14 mouse cellular contexts compared by ENCODE assay signal in genomic region chrX:7993068-7993735, GRCm38 (mm10). TPM values are rescaled to one million over a fixed set of nuclear protein-coding genes. Genes with fewer than 3 reads are reported as not detected.
A peak's percentile ranks its signal among the peaks of the same experiment; 100 is the strongest.
DNase-seq lines count a peak whose midpoint lies in the region; ATAC-seq and TF ChIP-seq lines count a peak whose summit lies in the region.
"Had no signal": no experiment of that assay in that cellular context is flagged by ENCODE, and none has a peak within 500 bp of the region (broad histone marks: within the 10 kb centered on the region; RNA-seq: fewer than 3 reads in every experiment).

No protein-coding gene starts in this region.

- ATAC-seq in lung, embryonic 14.5 days (ENCODE audit: insufficient read depth) = peak; percentile 21; the same call in 1 of the 2 replicates
- ATAC-seq in megakaryocyte-erythroid progenitor cell, adult 5-6 weeks (replicated peaks; ENCODE audit: low FRiP score, low TSS enrichment, poor library complexity, severe bottlenecking) = peak; percentile 98
- no peak for ATAC-seq in midbrain, postnatal 0 days (ENCODE audit: low FRiP score)
- ATAC-seq: inflammation-experienced regulatory T-cells, adult 6 months had no signal

- DNase-seq in lung, embryonic 14.5 days = peak; percentile 18
- no peak for DNase-seq in lung, postnatal 36 days
- peak; percentile 50 for DNase-seq in c-Kit-negative CD71-positive TER-119-positive erythroid progenitor cells, embryonic 14.5 days (ENCODE audit: low read depth, low spot score)
- peak; percentile 22 for DNase-seq in kidney, postnatal 10 days
- no peak for DNase-seq in layer of hippocampus, adult 2 months (ENCODE audit: low spot score in 2 of 2)
- DNase-seq in midbrain, postnatal 0 days (ENCODE audit: low spot score) = no peak
- DNase-seq: cerebellum, adult 11 months; lung, postnatal 14 days had no signal

- H3K9me3 ChIP-seq in lung, embryonic 14.5 days (ENCODE audit: low read depth, low read length) = no peaks in the 10 kb centered on the region
- H3K9me3 ChIP-seq in midbrain, postnatal 0 days (ENCODE audit: low read length) = no peaks in the 10 kb centered on the region

- no peak for TF ChIP-seq CTCF in lung, embryonic 14.5 days (IDR thresholded peaks at IDR 0.05; ENCODE audit: low read depth)
- TF ChIP-seq CTCF in layer of hippocampus, adult 2 months (conservative IDR thresholded peaks at IDR 0.05) = no peak
- no peak for TF ChIP-seq CTCF in midbrain, postnatal 0 days (IDR thresholded peaks at IDR 0.05)

- no peak overlapping the region for H3K4me3 ChIP-seq in lung, embryonic 14.5 days (ENCODE audit: low read depth, low read length)
- H3K4me3 ChIP-seq in layer of hippocampus, adult 2 months = no peak overlapping the region
- no peak overlapping the region for H3K4me3 ChIP-seq in midbrain, postnatal 0 days (ENCODE audit: low read depth, low read length)

- no peak overlapping the region for H3K9ac ChIP-seq in lung, embryonic 14.5 days
- H3K9ac ChIP-seq in midbrain, postnatal 0 days (replicated peaks; ENCODE audit: low read length, poor library complexity, severe bottlenecking) = no peak overlapping the region

- H3K4me1 ChIP-seq in lung, embryonic 14.5 days (ENCODE audit: insufficient read depth) = no peaks in the 10 kb centered on the region
- no peaks in the 10 kb centered on the region for H3K4me1 ChIP-seq in midbrain, postnatal 0 days (ENCODE audit: insufficient read depth, low read length)

- H3K27me3 ChIP-seq in lung, embryonic 14.5 days (ENCODE audit: insufficient read depth, low read length) = no peaks in the 10 kb centered on the region
- no peaks in the 10 kb centered on the region for H3K27me3 ChIP-seq in midbrain, postnatal 0 days (ENCODE audit: insufficient read depth, low read length)
- H3K27me3 ChIP-seq: CH12.LX had no signal

- no peaks in the 10 kb centered on the region for H3K36me3 ChIP-seq in lung, embryonic 14.5 days (ENCODE audit: insufficient read depth)
- H3K36me3 ChIP-seq in midbrain, postnatal 0 days (ENCODE audit: insufficient read depth, low read length) = no peaks in the 10 kb centered on the region

- no peak overlapping the region for H3K4me2 ChIP-seq in lung, embryonic 14.5 days
- H3K4me2 ChIP-seq in midbrain, postnatal 0 days (ENCODE audit: low read depth, low read length, poor library complexity, severe bottlenecking) = no peak overlapping the region

- WGBS in lung, embryonic 14.5 days = 56% methylated on average over 10 of the region's 10 CpGs
- WGBS in midbrain, postnatal 0 days = 71% methylated on average over 10 of the region's 10 CpGs

- no peak overlapping the region for H3K27ac ChIP-seq in lung, embryonic 14.5 days (ENCODE audit: low read depth)
- no peak overlapping the region for H3K27ac ChIP-seq in layer of hippocampus, adult 2 months
- no peak overlapping the region for H3K27ac ChIP-seq in midbrain, postnatal 0 days (ENCODE audit: low read depth, low read length)

RNA-seq across cellular contexts. Expression of gene Gata1, which starts 15.3 kb away (rescaled TPM):
- polyA plus RNA-seq in lung, embryonic 14.5 days (2014; fragmentation: Nextera tagmentation; extraction: Ambion mirVana) = 1.1 and 1.6 TPM in 2 replicates
- total RNA-seq in megakaryocyte-erythroid progenitor cell, adult 5-6 weeks (2014; fragmentation: Nextera tagmentation) = 187 and 213 TPM in 2 replicates
- 134 and 145 TPM in 2 replicates for total RNA-seq in megakaryocyte-erythroid progenitor cell, adult 5-6 weeks (2017)
- total RNA-seq in layer of hippocampus, adult 2 months (2021) = not detected
- not detected in 2 replicates for total RNA-seq in midbrain, postnatal 0 days (2014; rRNA removed)
- polyA plus RNA-seq in midbrain, postnatal 0 days (2015; fragmentation: Nextera tagmentation; extraction: Ambion mirVana) = not detected in 2 replicates
- total RNA-seq: left cerebral cortex, postnatal 10 days had no signal

RNA-seq across cellular contexts. Expression of gene Glod5, which starts 25.1 kb away (rescaled TPM):
- polyA plus RNA-seq in lung, embryonic 14.5 days (2014; fragmentation: Nextera tagmentation; extraction: Ambion mirVana) = not detected in 2 replicates
- not detected in 2 replicates for total RNA-seq in megakaryocyte-erythroid progenitor cell, adult 5-6 weeks (2014; fragmentation: Nextera tagmentation)
- not detected in 2 replicates for total RNA-seq in megakaryocyte-erythroid progenitor cell, adult 5-6 weeks (2017)
- total RNA-seq in layer of hippocampus, adult 2 months (2021) = under 1 TPM in 1 of 2 experiments, not detected in 1; 0.59 TPM
- total RNA-seq in midbrain, postnatal 0 days (2014; rRNA removed) = 2.4 TPM in 1 of 2 replicates, not detected in the other
- 0.81 and 1.1 TPM in 2 replicates for polyA plus RNA-seq in midbrain, postnatal 0 days (2015; fragmentation: Nextera tagmentation; extraction: Ambion mirVana)
- total RNA-seq: CH12.LX; monocyte, adult 5-6 weeks had no signal
- polyA plus RNA-seq: embryonic facial prominence, embryonic 14.5 days; inflammation-experienced regulatory T-cells, adult 6 months had no signal

RNA-seq across cellular contexts. Expression of gene Hdac6, which starts 45.5 kb away (rescaled TPM):
- polyA plus RNA-seq in lung, embryonic 14.5 days (2014; fragmentation: Nextera tagmentation; extraction: Ambion mirVana) = 23.7 and 29.1 TPM in 2 replicates
- 9.8 and 9.9 TPM in 2 replicates for total RNA-seq in megakaryocyte-erythroid progenitor cell, adult 5-6 weeks (2014; fragmentation: Nextera tagmentation)
- total RNA-seq in megakaryocyte-erythroid progenitor cell, adult 5-6 weeks (2017) = 9.1 and 11.8 TPM in 2 replicates
- total RNA-seq in layer of hippocampus, adult 2 months (2021) = 10 to 100 TPM; 49.2 to 51.4 TPM
- 103 and 111 TPM in 2 replicates for total RNA-seq in midbrain, postnatal 0 days (2014; rRNA removed)
- polyA plus RNA-seq in midbrain, postnatal 0 days (2015; fragmentation: Nextera tagmentation; extraction: Ambion mirVana) = 65.5 and 68.3 TPM in 2 replicates

Comparison
In these comparisons a context has a peak if more than half of its experiments do, and no peak if none do; other contexts are left out.
1. DNase-seq: peak in lung, embryonic 14.5 days (single experiment), c-Kit-negative CD71-positive TER-119-positive erythroid progenitor cells, embryonic 14.5 days (single experiment) and kidney, postnatal 10 days (single experiment); none in lung, postnatal 36 days (single experiment), layer of hippocampus, adult 2 months (0 of 2) and midbrain, postnatal 0 days (single experiment).
2. RNA of gene Gata1, which starts 15.3 kb away (total RNA-seq): 134 to 213 TPM in megakaryocyte-erythroid progenitor cell, adult 5-6 weeks; not detected in layer of hippocampus, adult 2 months and not detected in midbrain, postnatal 0 days; every median in the first group is over 100 times any median in the second.